19 mouse cellular contexts compared by ENCODE assay signal in genomic region chrX:73684978-73685377, GRCm38 (mm10). TPM values are rescaled to one million over a fixed set of nuclear protein-coding genes. Genes with fewer than 3 reads are reported as not detected.
DNase-seq lines count a peak whose midpoint lies in the region; ATAC-seq and TF ChIP-seq lines count a peak whose summit lies in the region.
"Had no signal": no experiment of that assay in that cellular context is flagged by ENCODE, and none has a peak within 500 bp of the region (broad histone marks: within the 10 kb centered on the region; RNA-seq: fewer than 3 reads in every experiment).

No protein-coding gene starts in this region.

- no peak for TF ChIP-seq CTCF in small intestine, adult 2 months (IDR thresholded peaks at IDR 0.05; ENCODE audit: extremely low read depth, insufficient read length, insufficient replicate concordance, low read depth, low read length)

- no peak overlapping the region for H3K4me2 ChIP-seq in heart, embryonic 13.5 days
- H3K4me2 ChIP-seq in intestine, embryonic 15.5 days (replicated peaks), result no peak overlapping the region
- H3K4me2 ChIP-seq: embryonic facial prominence, embryonic 15.5 days; liver, embryonic 13.5 days; midbrain, embryonic 13.5 days had no signal

- no peaks in the 10 kb centered on the region for H3K27me3 ChIP-seq in heart, embryonic 13.5 days (replicated peaks)
- no peaks in the 10 kb centered on the region for H3K27me3 ChIP-seq in intestine, embryonic 15.5 days (replicated peaks)
- no peaks in the 10 kb centered on the region for H3K27me3 ChIP-seq in small intestine, adult 2 months (ENCODE audit: control insufficient read depth, insufficient read depth, low read length)
- H3K27me3 ChIP-seq: embryonic facial prominence, embryonic 15.5 days; liver, embryonic 13.5 days; midbrain, embryonic 13.5 days had no signal

- peaks cover 74% of the 10 kb centered on the region for H3K36me3 ChIP-seq in heart, embryonic 13.5 days
- H3K36me3 ChIP-seq in intestine, embryonic 15.5 days, result no peaks in the 10 kb centered on the region
- H3K36me3 ChIP-seq in small intestine, adult 2 months (ENCODE audit: control insufficient read depth, insufficient read depth, low read length), result peaks cover 50% of the 10 kb centered on the region

- peaks cover 13% of the 10 kb centered on the region for H3K4me1 ChIP-seq in heart, embryonic 13.5 days
- no peaks in the 10 kb centered on the region for H3K4me1 ChIP-seq in intestine, embryonic 15.5 days (replicated peaks)
- peaks cover 9% of the 10 kb centered on the region; the same call in 1 of the 2 replicates for H3K4me1 ChIP-seq in small intestine, adult 2 months (ENCODE audit: control insufficient read depth, insufficient read depth, insufficient read length, low read length)
- H3K4me1 ChIP-seq: embryonic facial prominence, embryonic 15.5 days; forebrain, embryonic 10.5 days; limb, embryonic 10.5 days; liver, embryonic 13.5 days; midbrain, embryonic 13.5 days had no signal

- no peak for ATAC-seq in heart, embryonic 13.5 days (ENCODE audit: extremely low read depth, insufficient number of reproducible peaks, low FRiP score, low TSS enrichment)
- peak; percentile 46 for ATAC-seq in intestine, embryonic 15.5 days
- ATAC-seq: midbrain, embryonic 13.5 days had no signal

- no peaks in the 10 kb centered on the region for H3K9me3 ChIP-seq in heart, embryonic 13.5 days
- no peaks in the 10 kb centered on the region for H3K9me3 ChIP-seq in intestine, embryonic 15.5 days
- H3K9me3 ChIP-seq: embryonic facial prominence, embryonic 15.5 days; forebrain, embryonic 10.5 days; G1E; limb, embryonic 10.5 days; liver, embryonic 13.5 days; midbrain, embryonic 13.5 days had no signal

- DNase-seq in heart, postnatal 14 days, result no peak
- peak; percentile 57 for DNase-seq in kidney, adult 9 months
- no peak for DNase-seq in kidney, postnatal 10 days
- DNase-seq in frontal cortex, postnatal 10 days (ENCODE audit: low spot score in 2 of 2), result no peak
- DNase-seq in adrenal gland, adult 18-20 months (ENCODE audit: low spot score in 2 of 2), result no peak
- DNase-seq: embryo, embryonic 11 days; gastrocnemius, postnatal 10 days; layer of hippocampus, postnatal 36 days; liver, embryonic 13.5 days; right cerebral cortex, postnatal 25 days; thymus, postnatal 4 days had no signal

- no peak overlapping the region for H3K9ac ChIP-seq in heart, embryonic 13.5 days
- no peak overlapping the region for H3K9ac ChIP-seq in intestine, embryonic 15.5 days
- H3K9ac ChIP-seq: embryonic facial prominence, embryonic 15.5 days; liver, embryonic 13.5 days; midbrain, embryonic 13.5 days had no signal

- intact Hi-C loops in heart, postnatal 14 days (cut with DNase I), result no loop called here

- H3K4me3 ChIP-seq in heart, embryonic 13.5 days, result no peak overlapping the region
- H3K4me3 ChIP-seq in intestine, embryonic 15.5 days (replicated peaks), result no peak overlapping the region
- no peak overlapping the region for H3K4me3 ChIP-seq in small intestine, adult 2 months (ENCODE audit: low read depth, low read length)
- H3K4me3 ChIP-seq: embryonic facial prominence, embryonic 15.5 days; forebrain, embryonic 10.5 days; limb, embryonic 10.5 days; liver, embryonic 13.5 days; midbrain, embryonic 13.5 days had no signal

- H3K27ac ChIP-seq in heart, embryonic 13.5 days (replicated peaks), result peak overlapping the region; percentile 86
- 0 out of 2 replicates have a peak overlapping the region, but pooled peaks have one; percentile 51 for H3K27ac ChIP-seq in intestine, embryonic 15.5 days
- peak overlapping the region; percentile 99 for H3K27ac ChIP-seq in small intestine, adult 2 months (ENCODE audit: insufficient read depth, low read depth, low read length)
- H3K27ac ChIP-seq: embryonic facial prominence, embryonic 15.5 days; forebrain, embryonic 10.5 days; limb, embryonic 10.5 days; liver, embryonic 13.5 days; midbrain, embryonic 13.5 days had no signal

- TF ChIP-seq POLR2A in small intestine, adult 2 months (IDR thresholded peaks at IDR 0.05; ENCODE audit: low read depth, low read length), result no peak

RNA-seq across cellular contexts. Expression of gene Slc6a8, which starts 12.0 kb away (rescaled TPM):
- polyA plus RNA-seq in heart, embryonic 13.5 days (2015; fragmentation: Nextera tagmentation; extraction: Ambion mirVana), result 6.8 and 8.0 TPM in 2 replicates
- 100 to 1,000 TPM; 109 to 112 TPM for total RNA-seq in heart, postnatal 14 days (2021)
- 7.1 and 9.1 TPM in 2 replicates for polyA plus RNA-seq in intestine, embryonic 15.5 days (2015; fragmentation: Nextera tagmentation; extraction: Ambion mirVana)
- 308 and 930 TPM in 2 replicates for polyA plus RNA-seq in small intestine, adult 2 months (2012; rRNA removed)
- 10 to 100 TPM; 74.5 to 97.7 TPM for total RNA-seq in adrenal gland, adult 18-20 months (2021)

RNA-seq across cellular contexts. Expression of gene Pnck, which starts 25.1 kb away (rescaled TPM):
- polyA plus RNA-seq in heart, embryonic 13.5 days (2015; fragmentation: Nextera tagmentation; extraction: Ambion mirVana), result 9.6 and 10.4 TPM in 2 replicates
- total RNA-seq in heart, postnatal 14 days (2021), result 1 to 10 TPM; 4.3 to 6.8 TPM
- polyA plus RNA-seq in intestine, embryonic 15.5 days (2015; fragmentation: Nextera tagmentation; extraction: Ambion mirVana), result 12.4 and 12.7 TPM in 2 replicates
- 4.5 and 5.8 TPM in 2 replicates for polyA plus RNA-seq in small intestine, adult 2 months (2012; rRNA removed)
- 10 to 100 TPM; 10.6 to 11.7 TPM for total RNA-seq in adrenal gland, adult 18-20 months (2021)
- total RNA-seq: G1E had no signal
- polyA plus RNA-seq: G1E had no signal

RNA-seq across cellular contexts. Expression of gene Bcap31, which starts 31.0 kb away (rescaled TPM):
- polyA plus RNA-seq in heart, embryonic 13.5 days (2015; fragmentation: Nextera tagmentation; extraction: Ambion mirVana), result 166 and 185 TPM in 2 replicates
- 10 to 100 TPM; 75.8 to 89.6 TPM for total RNA-seq in heart, postnatal 14 days (2021)
- 296 and 302 TPM in 2 replicates for polyA plus RNA-seq in intestine, embryonic 15.5 days (2015; fragmentation: Nextera tagmentation; extraction: Ambion mirVana)
- polyA plus RNA-seq in small intestine, adult 2 months (2012; rRNA removed), result 19.0 and 33.3 TPM in 2 replicates
- 100 to 1,000 TPM; 289 to 309 TPM for total RNA-seq in adrenal gland, adult 18-20 months (2021)

RNA-seq across cellular contexts. Expression of gene Abcd1, which starts 31.4 kb away (rescaled TPM):
- 12.3 and 12.4 TPM in 2 replicates for polyA plus RNA-seq in heart, embryonic 13.5 days (2015; fragmentation: Nextera tagmentation; extraction: Ambion mirVana)
- 10 to 100 TPM; 27.8 TPM for total RNA-seq in heart, postnatal 14 days (2021)
- 18.5 and 20.2 TPM in 2 replicates for polyA plus RNA-seq in intestine, embryonic 15.5 days (2015; fragmentation: Nextera tagmentation; extraction: Ambion mirVana)
- polyA plus RNA-seq in small intestine, adult 2 months (2012; rRNA removed), result 49.3 and 99.9 TPM in 2 replicates
- 10 to 100 TPM; 24.0 to 24.3 TPM for total RNA-seq in adrenal gland, adult 18-20 months (2021)

RNA-seq across cellular contexts. Expression of gene Dusp9, which starts 45.8 kb away (rescaled TPM):
- polyA plus RNA-seq in heart, embryonic 13.5 days (2015; fragmentation: Nextera tagmentation; extraction: Ambion mirVana), result 6.0 and 6.3 TPM in 2 replicates
- not detected for total RNA-seq in heart, postnatal 14 days (2021)
- polyA plus RNA-seq in intestine, embryonic 15.5 days (2015; fragmentation: Nextera tagmentation; extraction: Ambion mirVana), result 10.7 and 11.0 TPM in 2 replicates
- 0.23 and 1.1 TPM in 2 replicates for polyA plus RNA-seq in small intestine, adult 2 months (2012; rRNA removed)
- under 1 TPM; 0.20 to 0.35 TPM for total RNA-seq in adrenal gland, adult 18-20 months (2021)

Comparison
In these comparisons a context has a peak if more than half of its experiments do, and no peak if none do; other contexts are left out.
1. RNA of gene Slc6a8, which starts 12.0 kb away (polyA plus RNA-seq): 308 to 930 TPM in small intestine, adult 2 months; 7.1 to 9.1 TPM in intestine, embryonic 15.5 days and 6.8 to 8.0 TPM in heart, embryonic 13.5 days; every median in the first group is over 10 times any median in the second.
2. Peak in every context shown above with its lines, with median percentiles within 50 percentile points of each other: H3K27ac ChIP-seq.